Mouse (Mus musculus): ENCODE results near the gene Ucn3.
A peak's percentile ranks its signal among the peaks of the same experiment; 100 is the strongest.

DNA sequence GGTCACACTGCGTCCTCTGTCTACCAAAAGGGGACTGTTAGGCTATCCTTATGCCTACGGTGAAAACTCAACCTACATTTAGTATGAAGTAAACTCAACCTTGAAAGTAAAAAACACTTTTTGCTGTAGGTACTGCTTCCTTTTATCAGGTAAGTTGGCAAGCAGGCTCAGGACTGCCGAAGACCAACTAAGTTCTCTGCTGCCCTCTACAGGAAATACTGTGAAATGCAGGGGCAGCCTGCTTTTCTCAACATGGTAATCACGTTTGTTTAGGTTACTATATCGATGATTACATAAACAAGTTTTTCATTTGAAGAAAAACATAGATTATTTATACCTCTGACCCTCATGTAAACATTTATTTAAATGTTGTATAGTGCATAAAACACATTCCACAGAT, 48.2 kb downstream of the Ucn3 start:
- TF ChIP-seq POLR2A (IDR thresholded peaks at IDR 0.05; ENCODE audit: borderline replicate concordance, low read depth, low read length) (no peak), CTCF (IDR thresholded peaks at IDR 0.05; ENCODE audit: low read depth, low read length) (peak; percentile 44)

All from bone marrow macrophage, adult 2 months (primary cell).